Mouse (Mus musculus) ES-Bruce4 (cell line): ENCODE results near the gene Slc4a2.

Experiments used
- CTCF ChIP-seq: IDR thresholded peaks from one replicate; pipeline ENCODE4 v1.8.1; 2011; ENCODE audit warnings: low read depth, low read length
- POLR2A ChIP-seq: IDR thresholded peaks from one replicate; pipeline ENCODE4 v1.8.1; 2011; ENCODE audit warnings: low read length; ENCODE audit not compliant: insufficient read depth

GRCm38 (mm10) chr5:24453283-24453984 is 29.8 kb downstream of the Slc4a2 start:
- TF ChIP-seq CTCF (no peak), POLR2A (no peak)
